In the genomic region with DNA sequence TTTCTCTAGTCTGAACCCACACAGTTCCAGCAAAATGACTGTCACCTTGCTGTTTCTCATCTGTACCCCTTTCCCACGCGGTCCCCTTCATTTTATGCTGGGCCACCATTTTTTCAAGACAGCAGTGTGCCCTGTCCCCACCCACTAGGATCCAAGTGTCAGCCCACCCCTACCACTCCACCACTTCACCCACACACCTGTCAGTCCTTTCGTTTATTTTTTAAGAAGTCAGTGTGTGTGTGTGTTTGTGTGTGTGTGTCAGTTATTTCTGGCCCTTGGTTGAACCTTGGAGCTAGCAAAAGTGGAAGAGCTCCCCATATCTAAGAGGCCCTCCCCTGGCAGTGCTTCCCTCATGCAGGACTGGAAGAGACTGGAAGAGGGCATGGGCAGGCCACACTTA, we compare ENCODE assay signal across 37 mouse cellular contexts. TPM values are rescaled to one million over a fixed set of nuclear protein-coding genes. Genes with fewer than 3 reads are reported as not detected.
A peak's percentile ranks its signal among the peaks of the same experiment; 100 is the strongest.
DNase-seq lines count a peak whose midpoint lies in the region; ATAC-seq and TF ChIP-seq lines count a peak whose summit lies in the region.
"Had no signal": no experiment of that assay in that cellular context is flagged by ENCODE, and none has a peak within 500 bp of the region (broad histone marks: within the 10 kb centered on the region; RNA-seq: fewer than 3 reads in every experiment).

No protein-coding gene starts in this region.

- H3K4me1 ChIP-seq in thymus, adult 2 months (replicated peaks; ENCODE audit: control insufficient read depth, insufficient read depth, low read length) = peaks cover 23% of the 10 kb centered on the region
- H3K4me1 ChIP-seq in intestine, embryonic 15.5 days (replicated peaks) = peaks cover 5% of the 10 kb centered on the region
- H3K4me1 ChIP-seq in midbrain, postnatal 0 days (ENCODE audit: insufficient read depth, low read length) = no peaks in the 10 kb centered on the region
- H3K4me1 ChIP-seq: embryonic facial prominence, embryonic 10.5 days; embryonic facial prominence, embryonic 15.5 days; forebrain, embryonic 12.5 days; heart, embryonic 13.5 days; hindbrain, embryonic 10.5 days; hindbrain, embryonic 15.5 days; liver, embryonic 15.5 days; neural tube, embryonic 13.5 days had no signal

- H3K9me3 ChIP-seq in intestine, embryonic 15.5 days = no peaks in the 10 kb centered on the region
- H3K9me3 ChIP-seq in midbrain, postnatal 0 days (ENCODE audit: low read length) = no peaks in the 10 kb centered on the region
- H3K9me3 ChIP-seq: embryonic facial prominence, embryonic 15.5 days; forebrain, embryonic 12.5 days; G1E; heart, embryonic 13.5 days; hindbrain, embryonic 15.5 days; liver, embryonic 15.5 days; midbrain, embryonic 10.5 days; midbrain, embryonic 15.5 days had no signal

- no peaks in the 10 kb centered on the region for H3K27me3 ChIP-seq in thymus, adult 2 months (ENCODE audit: control insufficient read depth, insufficient read depth, low read length)
- H3K27me3 ChIP-seq in intestine, embryonic 15.5 days (replicated peaks) = no peaks in the 10 kb centered on the region
- H3K27me3 ChIP-seq in midbrain, postnatal 0 days (ENCODE audit: insufficient read depth, low read length) = no peaks in the 10 kb centered on the region
- H3K27me3 ChIP-seq: embryonic facial prominence, embryonic 15.5 days; forebrain, embryonic 12.5 days; heart, embryonic 13.5 days; hindbrain, embryonic 15.5 days; liver, embryonic 15.5 days; midbrain, embryonic 15.5 days; neural tube, embryonic 13.5 days had no signal

- peak overlapping the region; percentile 18; the same call in 1 of the 2 replicates for H3K4me3 ChIP-seq in thymus, adult 2 months (ENCODE audit: control insufficient read depth, insufficient read depth, low read length)
- no peak overlapping the region for H3K4me3 ChIP-seq in intestine, embryonic 15.5 days (replicated peaks)
- no peak overlapping the region for H3K4me3 ChIP-seq in midbrain, postnatal 0 days (ENCODE audit: low read depth, low read length)
- H3K4me3 ChIP-seq: embryonic facial prominence, embryonic 10.5 days; embryonic facial prominence, embryonic 15.5 days; forebrain, embryonic 12.5 days; heart, embryonic 13.5 days; hindbrain, embryonic 10.5 days; hindbrain, embryonic 15.5 days; liver, embryonic 15.5 days; midbrain, embryonic 10.5 days; midbrain, embryonic 15.5 days; neural tube, embryonic 13.5 days had no signal

- H3K9ac ChIP-seq in intestine, embryonic 15.5 days = no peak overlapping the region
- H3K9ac ChIP-seq in midbrain, postnatal 0 days (replicated peaks; ENCODE audit: low read length, poor library complexity, severe bottlenecking) = no peak overlapping the region
- H3K9ac ChIP-seq: embryonic facial prominence, embryonic 15.5 days; forebrain, embryonic 12.5 days; forebrain, postnatal 0 days; heart, embryonic 13.5 days; hindbrain, embryonic 15.5 days; liver, embryonic 15.5 days; lung, embryonic 14.5 days; midbrain, embryonic 15.5 days; neural tube, embryonic 13.5 days had no signal

- no peaks in the 10 kb centered on the region for H3K36me3 ChIP-seq in thymus, adult 2 months (ENCODE audit: control insufficient read depth, insufficient read depth, low read length)
- H3K36me3 ChIP-seq in intestine, embryonic 15.5 days = no peaks in the 10 kb centered on the region
- no peaks in the 10 kb centered on the region for H3K36me3 ChIP-seq in midbrain, postnatal 0 days (ENCODE audit: insufficient read depth, low read length)
- H3K36me3 ChIP-seq: embryonic facial prominence, embryonic 10.5 days; embryonic facial prominence, embryonic 15.5 days; forebrain, embryonic 12.5 days; G1E; heart, embryonic 13.5 days; hindbrain, embryonic 10.5 days; hindbrain, embryonic 15.5 days; liver, embryonic 15.5 days; midbrain, embryonic 10.5 days; midbrain, embryonic 15.5 days; neural tube, embryonic 13.5 days had no signal

- TF ChIP-seq POLR2A in thymus, adult 2 months (IDR thresholded peaks at IDR 0.05; ENCODE audit: control insufficient read depth, extremely low read depth, insufficient read depth, low read length, poor library complexity) = no peak

- H3K4me2 ChIP-seq in intestine, embryonic 15.5 days (replicated peaks) = no peak overlapping the region
- H3K4me2 ChIP-seq in midbrain, postnatal 0 days (ENCODE audit: low read depth, low read length, poor library complexity, severe bottlenecking) = no peak overlapping the region
- H3K4me2 ChIP-seq: embryonic facial prominence, embryonic 15.5 days; forebrain, embryonic 12.5 days; heart, embryonic 13.5 days; hindbrain, embryonic 15.5 days; liver, embryonic 15.5 days; lung, embryonic 14.5 days; midbrain, embryonic 15.5 days; neural tube, embryonic 13.5 days had no signal

- no peak for DNase-seq in thymus, adult 2 months
- DNase-seq in thymus, postnatal 4 days = no peak
- DNase-seq in T-cell, adult 2 months (ENCODE audit: low spot score) = peak; percentile 63
- no peak for DNase-seq in lung, postnatal 25 days (ENCODE audit: low spot score)
- DNase-seq in midbrain, postnatal 0 days (ENCODE audit: low spot score) = no peak
- no peak for DNase-seq in layer of hippocampus, adult 8-10 months (ENCODE audit: low spot score in 2 of 2)
- DNase-seq: adrenal gland, postnatal 25 days; cerebellum, adult 18-20 months; cerebellum, postnatal 10 days; forebrain, postnatal 0 days; heart, postnatal 14 days; kidney, adult 11 months; kidney, postnatal 14 days; lung, embryonic 14.5 days; lung, postnatal 14 days; retina, postnatal 1 day; right cerebral cortex, postnatal 14 days had no signal

- no peak for TF ChIP-seq CTCF in thymus, adult 2 months (IDR thresholded peaks at IDR 0.05; ENCODE audit: borderline replicate concordance, control insufficient read depth, extremely low read depth, insufficient read depth, low read length, poor library complexity)
- no peak for TF ChIP-seq CTCF in midbrain, postnatal 0 days (IDR thresholded peaks at IDR 0.05)

- WGBS in thymus, adult 2 months = 64% methylated on average over 3 of the region's 3 CpGs
- WGBS in intestine, embryonic 15.5 days = 79% methylated on average over 3 of the region's 3 CpGs
- WGBS in midbrain, postnatal 0 days = 95% methylated on average over 3 of the region's 3 CpGs

- H3K27ac ChIP-seq in thymus, adult 2 months (ENCODE audit: control insufficient read depth, insufficient read depth, low read length) = peak overlapping the region; percentile 23
- 0 out of 2 replicates have a peak overlapping the region, but pooled peaks have one; percentile 51 for H3K27ac ChIP-seq in intestine, embryonic 15.5 days
- H3K27ac ChIP-seq in midbrain, postnatal 0 days (ENCODE audit: low read depth, low read length) = no peak overlapping the region
- H3K27ac ChIP-seq: embryonic facial prominence, embryonic 10.5 days; embryonic facial prominence, embryonic 15.5 days; forebrain, embryonic 12.5 days; heart, embryonic 13.5 days; hindbrain, embryonic 10.5 days; hindbrain, embryonic 15.5 days; liver, embryonic 15.5 days; midbrain, embryonic 10.5 days; midbrain, embryonic 15.5 days; neural tube, embryonic 13.5 days had no signal

- 0 out of 2 replicates have a peak, but pooled peaks have one; percentile 41 for ATAC-seq in intestine, embryonic 15.5 days
- ATAC-seq in midbrain, postnatal 0 days (ENCODE audit: low FRiP score) = no peak
- ATAC-seq: forebrain, postnatal 0 days; midbrain, embryonic 15.5 days had no signal

RNA-seq across cellular contexts. Expression of a gene that starts 1.7 kb away (rescaled TPM):
- polyA plus RNA-seq in thymus, adult 2 months (2012; rRNA removed) = 48.2 and 61.3 TPM in 2 replicates
- 0.15 and 0.20 TPM in 2 replicates for polyA plus RNA-seq in intestine, embryonic 15.5 days (2015; fragmentation: Nextera tagmentation; extraction: Ambion mirVana)
- total RNA-seq in midbrain, postnatal 0 days (2014; rRNA removed) = not detected in 2 replicates
- not detected in 2 replicates for polyA plus RNA-seq in midbrain, postnatal 0 days (2015; fragmentation: Nextera tagmentation; extraction: Ambion mirVana)
- not detected for total RNA-seq in layer of hippocampus, adult 8-10 months (2022)
- total RNA-seq: forebrain, postnatal 0 days; gastrocnemius, adult 8-10 months; layer of hippocampus, postnatal 10 days; left cerebral cortex, adult 18-20 months; left cerebral cortex, postnatal 14 days had no signal
- polyA plus RNA-seq: brain, embryonic 14.5 days; embryonic facial prominence, embryonic 10.5 days; embryonic facial prominence, embryonic 15.5 days; forebrain, embryonic 12.5 days; forebrain, postnatal 0 days; G1E; heart, embryonic 13.5 days; hindbrain, embryonic 15.5 days; kidney, embryonic 14.5 days; limb, embryonic 11.5 days; lung, embryonic 14.5 days; midbrain, embryonic 10.5 days; midbrain, embryonic 15.5 days; neural tube, embryonic 13.5 days had no signal

RNA-seq across cellular contexts. Expression of a gene that starts 22.9 kb away (rescaled TPM):
- 34.0 and 35.3 TPM in 2 replicates for polyA plus RNA-seq in thymus, adult 2 months (2012; rRNA removed)
- 10.5 and 10.9 TPM in 2 replicates for polyA plus RNA-seq in intestine, embryonic 15.5 days (2015; fragmentation: Nextera tagmentation; extraction: Ambion mirVana)
- 0.33 and 0.38 TPM in 2 replicates for total RNA-seq in midbrain, postnatal 0 days (2014; rRNA removed)
- 1.3 and 1.4 TPM in 2 replicates for polyA plus RNA-seq in midbrain, postnatal 0 days (2015; fragmentation: Nextera tagmentation; extraction: Ambion mirVana)
- total RNA-seq in layer of hippocampus, adult 8-10 months (2022) = 1 to 10 TPM in 1 of 4 experiments, under 1 TPM in 3; 0.47 to 1.7 (median 0.74) TPM
- polyA plus RNA-seq: G1E had no signal

RNA-seq across cellular contexts. Expression of a gene that starts 30.1 kb away (rescaled TPM):
- polyA plus RNA-seq in thymus, adult 2 months (2012; rRNA removed) = 94.7 and 98.1 TPM in 2 replicates
- 31.0 and 34.9 TPM in 2 replicates for polyA plus RNA-seq in intestine, embryonic 15.5 days (2015; fragmentation: Nextera tagmentation; extraction: Ambion mirVana)
- total RNA-seq in midbrain, postnatal 0 days (2014; rRNA removed) = 1.6 and 2.1 TPM in 2 replicates
- 2.9 and 4.0 TPM in 2 replicates for polyA plus RNA-seq in midbrain, postnatal 0 days (2015; fragmentation: Nextera tagmentation; extraction: Ambion mirVana)
- total RNA-seq in layer of hippocampus, adult 8-10 months (2022) = 1 to 10 TPM in 3 of 4 experiments, under 1 TPM in 1; 0.85 to 2.5 (median 1.6) TPM
- total RNA-seq: G1E had no signal
- polyA plus RNA-seq: G1E had no signal

RNA-seq across cellular contexts. Expression of a gene that starts 50.5 kb away (rescaled TPM):
- 3.8 and 6.3 TPM in 2 replicates for polyA plus RNA-seq in thymus, adult 2 months (2012; rRNA removed)
- 0.18 and 0.30 TPM in 2 replicates for polyA plus RNA-seq in intestine, embryonic 15.5 days (2015; fragmentation: Nextera tagmentation; extraction: Ambion mirVana)
- total RNA-seq in midbrain, postnatal 0 days (2014; rRNA removed) = not detected in 2 replicates
- not detected in 2 replicates for polyA plus RNA-seq in midbrain, postnatal 0 days (2015; fragmentation: Nextera tagmentation; extraction: Ambion mirVana)
- not detected for total RNA-seq in layer of hippocampus, adult 8-10 months (2022)
- total RNA-seq: forebrain, postnatal 0 days; gastrocnemius, adult 8-10 months; gastrocnemius, postnatal 4 days; layer of hippocampus, postnatal 10 days; left cerebral cortex, adult 18-20 months; left cerebral cortex, postnatal 14 days had no signal
- polyA plus RNA-seq: brain, embryonic 14.5 days; embryonic facial prominence, embryonic 10.5 days; forebrain, embryonic 12.5 days; forebrain, postnatal 0 days; G1E; heart, embryonic 13.5 days; hindbrain, embryonic 10.5 days; hindbrain, embryonic 15.5 days; kidney, embryonic 14.5 days; limb, embryonic 11.5 days; lung, embryonic 14.5 days; midbrain, embryonic 10.5 days; midbrain, embryonic 15.5 days; neural tube, embryonic 13.5 days had no signal

RNA-seq across cellular contexts. Expression of a gene that starts 50.5 kb away (rescaled TPM):
- polyA plus RNA-seq in thymus, adult 2 months (2012; rRNA removed) = 0.36 and 0.88 TPM in 2 replicates
- 5.6 and 5.7 TPM in 2 replicates for polyA plus RNA-seq in intestine, embryonic 15.5 days (2015; fragmentation: Nextera tagmentation; extraction: Ambion mirVana)
- not detected in 2 replicates for total RNA-seq in midbrain, postnatal 0 days (2014; rRNA removed)
- not detected in 2 replicates for polyA plus RNA-seq in midbrain, postnatal 0 days (2015; fragmentation: Nextera tagmentation; extraction: Ambion mirVana)
- 1 to 10 TPM in 2 of 4 experiments, not detected in 2; 1.5 to 3.0 TPM for total RNA-seq in layer of hippocampus, adult 8-10 months (2022)
- total RNA-seq: forebrain, postnatal 0 days; G1E; layer of hippocampus, postnatal 10 days had no signal
- polyA plus RNA-seq: embryonic facial prominence, embryonic 10.5 days; forebrain, embryonic 12.5 days; forebrain, postnatal 0 days; G1E; hindbrain, embryonic 10.5 days; limb, embryonic 11.5 days; liver, embryonic 15.5 days; midbrain, embryonic 15.5 days had no signal

Comparison
In these comparisons a context has a peak if more than half of its experiments do, and no peak if none do; other contexts are left out.
1. RNA of a gene that starts 1.7 kb away (polyA plus RNA-seq): 48.2 to 61.3 TPM in thymus, adult 2 months; 0.15 to 0.20 TPM in intestine, embryonic 15.5 days and not detected in midbrain, postnatal 0 days; every median in the first group is over 10 times any median in the second.